Mouse (Mus musculus) hindbrain, embryonic 13.5 days (tissue): ENCODE results near the gene Maip1. TPM values are rescaled to one million over a fixed set of nuclear protein-coding genes. Genes with fewer than 3 reads are reported as not detected.
A peak's percentile ranks its signal among the peaks of the same experiment; 100 is the strongest.

ENCODE experiments used
- ATAC-seq: fragments of 200-750 bp; cut with Nextera tagmentation; 2 replicates; pipeline ENCODE4 v1.8.0; 2017; ENCODE audit warnings: moderate TSS enrichment; ENCODE audit not compliant: low FRiP score
- H3K27ac ChIP-seq: fragments of 300-500 bp; sonication (generic); 2 replicates; pipeline ENCODE4 v1.5.1; 2015; ENCODE audit warnings: inconsistent platforms, mild to moderate bottlenecking, moderate library complexity
- H3K27me3 ChIP-seq: fragments of 300-500 bp; sonication (generic); 2 replicates; pipeline ENCODE4 v1.6.1; 2015; ENCODE audit warnings: mild to moderate bottlenecking, inconsistent platforms
- H3K36me3 ChIP-seq: fragments of 300-500 bp; sonication (generic); 2 replicates; pipeline ENCODE4 v1.6.1; 2015; ENCODE audit warnings: mild to moderate bottlenecking, inconsistent platforms
- H3K4me1 ChIP-seq: fragments of 300-500 bp; sonication (generic); replicated peaks from 2 replicates; pipeline ENCODE4 v1.6.1; 2015; ENCODE audit warnings: inconsistent platforms
- H3K4me2 ChIP-seq: fragments of 300-500 bp; sonication (generic); 2 replicates; pipeline ENCODE4 v1.6.1; 2015; ENCODE audit warnings: inconsistent platforms, mild to moderate bottlenecking, moderate library complexity
- H3K4me3 ChIP-seq: fragments of 300-500 bp; sonication (generic); 2 replicates; pipeline ENCODE4 v1.5.1; 2015; ENCODE audit warnings: mild to moderate bottlenecking, inconsistent platforms
- H3K9ac ChIP-seq: fragments of 300-500 bp; sonication (generic); 2 replicates; pipeline ENCODE4 v1.6.1; 2015; ENCODE audit warnings: mild to moderate bottlenecking, inconsistent platforms
- H3K9me3 ChIP-seq: fragments of 300-500 bp; sonication (generic); 2 replicates; pipeline ENCODE4 v1.6.1; 2016; ENCODE audit warnings: inconsistent platforms
- WGBS: fragments of 180-500 bp; shearing (Covaris S2); methylation state at CpG from one replicate; pipeline ENCODE4 v1.1.7; 2015; 5-methylcytosine and 5-hydroxymethylcytosine counted together
- polyA plus RNA-seq: library from polyadenylated mRNA; unstranded; fragments of >200 nt; fragmentation: Nextera tagmentation; extraction: Ambion mirVana; gene quantifications from 2 replicates; pipeline ENCODE4 v1.2.1, GENCODE M21; 2015

Gene Maip1
- polyA plus RNA-seq, result 16.9 and 18.0 TPM in 2 replicates

DNA sequence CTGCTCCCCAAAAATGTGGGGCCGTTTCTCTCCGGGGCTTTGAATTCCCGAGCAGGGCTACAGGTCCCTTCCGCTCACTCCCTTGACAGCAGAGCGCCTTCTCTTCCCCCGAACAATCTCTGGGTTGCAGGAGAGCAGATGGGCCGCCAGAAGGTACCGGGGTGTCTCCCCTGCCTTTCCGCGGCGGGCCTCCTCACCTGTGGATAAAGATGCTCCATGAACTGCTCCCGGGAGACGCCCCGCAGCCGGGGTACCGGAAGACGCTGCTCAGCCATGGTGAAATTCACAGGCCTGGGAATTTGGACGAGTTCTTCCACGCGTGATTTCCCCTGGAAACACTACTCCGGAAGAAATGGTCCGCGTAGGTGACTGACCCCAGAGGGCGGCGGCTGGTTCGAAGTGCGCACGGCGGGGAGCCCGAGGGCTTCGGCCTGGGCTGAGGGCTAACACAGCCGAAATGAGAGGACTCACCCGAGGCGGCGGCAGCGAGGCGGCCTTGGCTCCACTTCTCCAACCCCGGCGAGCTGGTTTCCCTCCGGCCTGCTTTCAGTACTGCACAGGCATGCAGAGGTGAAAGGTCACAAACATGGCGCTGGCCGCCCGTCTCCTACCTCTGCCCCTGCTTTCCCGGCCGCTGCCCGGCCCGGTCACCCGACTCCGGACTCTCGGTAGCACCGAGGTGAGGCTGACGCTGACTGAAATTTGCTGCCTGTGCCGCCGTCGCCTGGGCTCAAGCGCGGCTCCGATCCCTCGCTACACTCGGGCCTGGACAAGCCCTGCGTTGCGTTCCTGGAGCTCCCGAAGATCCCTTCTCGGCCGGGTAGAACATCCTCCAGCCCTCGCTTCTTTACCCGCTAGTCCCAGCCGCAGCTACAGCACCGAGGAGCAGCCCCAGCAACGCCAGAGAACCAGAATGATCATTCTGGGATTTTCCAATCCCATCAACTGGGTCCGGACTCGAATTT lies at the start of gene Maip1, which contains the start of gene Tyw5:
Maip1 (plus strand) TSS at position 142 of the 965 bp plus-strand sequence.
Tyw5 (minus strand) TSS at position 915 of the 965 bp plus-strand sequence.
- under 1% methylated on average over 72 of the region's 72 CpGs for WGBS
- Histone ChIP-seq H3K4me3 (peak within 1 kb of the TSS; percentile 89), H3K4me1 (peaks cover 30% of the 10 kb centered on the region), H3K4me2 (peak within 1 kb of the TSS; percentile 87), H3K9me3 (no peaks in the 10 kb centered on the region), H3K9ac (peak within 1 kb of the TSS; percentile 87), H3K36me3 (no peaks in the 10 kb centered on the region), H3K27ac (peak within 1 kb of the TSS; percentile 95), H3K27me3 (no peaks in the 10 kb centered on the region)
- ATAC-seq, result peak; percentile 94

DNA sequence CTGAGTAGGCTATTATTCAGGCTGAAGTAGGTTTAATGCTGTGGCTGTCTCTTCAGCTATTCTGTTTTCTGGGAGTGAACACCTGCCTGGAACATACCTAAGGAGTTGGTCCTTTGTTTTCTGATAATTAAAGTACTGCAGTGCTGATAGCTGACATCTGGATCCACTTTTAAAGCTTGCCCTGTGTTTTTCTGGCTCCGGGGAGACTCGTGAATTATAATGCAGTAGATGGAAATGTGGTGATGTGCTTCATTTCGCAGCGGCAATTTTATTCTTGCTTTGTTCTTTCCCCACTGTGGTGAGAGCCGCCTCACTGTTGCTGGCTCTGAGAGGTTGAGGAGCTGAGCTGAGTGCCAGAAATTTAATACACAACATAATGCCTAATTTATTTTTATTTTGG lies 47.6 kb upstream of the Maip1 start:
- Histone ChIP-seq H3K4me1 (no peaks in the 10 kb centered on the region), H3K27ac (no peak overlapping the region), H3K4me3 (no peak overlapping the region), H3K9me3 (no peaks in the 10 kb centered on the region), H3K4me2 (no peak overlapping the region), H3K9ac (no peak overlapping the region), H3K27me3 (no peaks in the 10 kb centered on the region), H3K36me3 (no peaks in the 10 kb centered on the region)
- 81% methylated on average over 5 of the region's 5 CpGs for WGBS
- no peak for ATAC-seq

DNA sequence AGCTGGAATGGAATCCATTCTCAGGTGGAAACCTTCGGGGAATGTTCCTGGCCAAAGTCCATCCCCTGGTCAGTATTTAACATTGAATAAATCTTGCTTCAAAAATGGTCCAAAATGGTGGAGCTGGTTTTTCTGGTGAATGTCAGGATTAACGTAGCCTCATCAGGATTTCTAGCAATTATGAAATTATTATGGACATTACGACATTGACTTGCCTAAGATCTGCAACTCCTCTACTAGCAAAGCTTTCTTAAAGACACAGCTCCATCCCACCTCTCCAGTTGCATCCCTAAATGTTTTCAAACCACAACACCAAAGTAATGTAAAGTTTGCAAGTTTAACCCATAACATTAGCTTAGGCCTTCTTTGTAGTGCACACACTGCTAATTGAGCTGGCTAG lies 38.7 kb upstream of the Maip1 start:
- WGBS, result 94% methylated on average over 3 of the region's 3 CpGs
- Histone ChIP-seq H3K4me3 (no peak overlapping the region), H3K9me3 (no peaks in the 10 kb centered on the region), H3K36me3 (no peaks in the 10 kb centered on the region), H3K27ac (no peak overlapping the region), H3K27me3 (no peaks in the 10 kb centered on the region), H3K4me1 (no peaks in the 10 kb centered on the region), H3K4me2 (no peak overlapping the region), H3K9ac (no peak overlapping the region)
- no peak for ATAC-seq

DNA sequence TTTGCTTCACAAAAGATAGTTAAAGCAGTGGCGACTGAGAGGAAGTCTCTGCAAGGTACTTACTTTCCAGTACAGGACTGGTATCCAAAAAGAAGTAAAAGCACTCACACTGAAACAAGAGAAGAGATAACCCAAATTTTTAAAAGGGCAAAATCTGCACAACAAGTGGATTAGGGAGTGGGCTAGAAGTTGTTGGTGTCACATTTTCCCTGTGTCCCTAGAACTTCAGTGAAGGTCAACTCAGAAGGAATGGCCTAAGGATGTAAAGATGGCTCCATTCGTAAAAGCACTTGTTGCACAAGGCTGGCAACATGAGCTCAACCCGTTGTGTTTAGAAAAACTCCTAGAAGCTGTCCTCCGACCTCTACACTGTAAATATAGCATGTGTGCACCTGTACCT lies 37.0 kb upstream of the Maip1 start:
- ATAC-seq, result no peak
- H3K27ac ChIP-seq, result no peak overlapping the region
- no peak overlapping the region for H3K4me3 ChIP-seq
- H3K27me3 ChIP-seq, result no peaks in the 10 kb centered on the region
- no peak overlapping the region for H3K9ac ChIP-seq
- no peaks in the 10 kb centered on the region for H3K36me3 ChIP-seq
- H3K4me1 ChIP-seq, result no peaks in the 10 kb centered on the region
- no peaks in the 10 kb centered on the region for H3K9me3 ChIP-seq
- no peak overlapping the region for H3K4me2 ChIP-seq
- WGBS, result 88% methylated on average over 4 of the region's 4 CpGs

DNA sequence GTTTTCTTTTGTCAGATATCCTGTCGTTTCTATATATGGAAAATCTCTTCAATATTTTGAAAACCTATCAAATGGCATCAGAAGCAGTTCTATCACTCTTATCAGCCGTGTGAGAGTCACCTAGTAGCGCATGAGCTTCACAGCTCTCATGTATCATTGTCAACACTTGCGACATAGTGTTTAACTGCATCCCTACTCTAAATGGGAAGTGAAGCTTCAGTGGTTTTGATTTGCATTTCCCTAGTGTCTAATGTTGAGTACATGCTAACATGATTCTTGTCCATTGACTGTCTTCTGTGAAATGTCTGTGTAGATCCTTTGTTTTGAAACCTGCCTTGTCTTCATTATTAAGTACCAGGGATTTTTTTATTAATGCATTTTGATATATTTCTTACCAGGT lies 35.7 kb upstream of the Maip1 start:
- no peaks in the 10 kb centered on the region for H3K4me1 ChIP-seq
- 78% methylated on average over 4 of the region's 4 CpGs for WGBS
- H3K27me3 ChIP-seq, result no peaks in the 10 kb centered on the region
- no peak overlapping the region for H3K4me2 ChIP-seq
- H3K9ac ChIP-seq, result no peak overlapping the region
- H3K36me3 ChIP-seq, result no peaks in the 10 kb centered on the region
- H3K27ac ChIP-seq, result no peak overlapping the region
- H3K4me3 ChIP-seq, result no peak overlapping the region
- no peaks in the 10 kb centered on the region for H3K9me3 ChIP-seq
- no peak for ATAC-seq

DNA sequence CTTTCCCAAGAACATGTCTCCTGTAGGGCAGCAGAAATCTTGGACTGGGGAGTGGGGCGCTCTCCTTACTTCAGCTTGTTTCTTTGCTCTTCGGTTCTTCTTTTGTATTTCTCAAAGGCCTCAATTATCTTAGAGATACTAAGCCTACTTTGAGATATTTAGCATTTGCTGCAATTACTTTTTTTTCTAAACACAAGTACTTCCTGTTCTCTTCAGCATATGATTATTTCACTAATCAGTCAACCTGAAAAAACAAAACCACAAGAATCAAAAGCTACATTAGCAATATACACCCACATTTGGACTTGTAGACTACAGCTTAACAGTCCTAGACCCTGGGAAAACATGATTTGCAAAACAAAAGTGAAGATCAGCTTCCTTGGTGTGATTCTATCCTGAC lies 30.9 kb upstream of the Maip1 start:
- Histone ChIP-seq H3K4me3 (no peak overlapping the region), H3K36me3 (no peaks in the 10 kb centered on the region), H3K9ac (no peak overlapping the region), H3K27me3 (no peaks in the 10 kb centered on the region), H3K4me1 (peaks cover 19% of the 10 kb centered on the region), H3K4me2 (no peak overlapping the region), H3K27ac (no peak overlapping the region), H3K9me3 (no peaks in the 10 kb centered on the region)
- ATAC-seq, result no peak
- 95% methylated on average over 2 of the region's 2 CpGs for WGBS

DNA sequence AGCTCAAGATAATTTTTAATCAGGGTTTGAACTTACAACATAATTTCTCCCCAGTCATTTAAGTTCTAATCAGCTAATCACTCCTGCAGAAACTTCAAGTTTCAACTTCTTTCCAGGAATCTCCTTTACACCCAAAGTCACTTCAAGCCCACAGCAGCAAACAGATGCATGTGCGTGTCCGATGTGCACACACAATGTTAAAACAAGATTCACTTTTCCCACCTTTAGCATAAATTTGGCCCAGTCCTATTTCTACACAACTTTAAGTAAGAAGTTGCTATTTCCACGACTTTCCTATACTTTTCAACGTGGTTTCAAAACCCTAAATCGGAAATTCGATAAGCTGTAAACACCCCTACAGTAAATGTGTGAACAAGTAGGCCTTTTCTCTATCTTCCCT lies 29.3 kb upstream of the Maip1 start:
- no peak for ATAC-seq
- 66% methylated on average over 6 of the region's 6 CpGs for WGBS
- no peaks in the 10 kb centered on the region for H3K36me3 ChIP-seq
- H3K27me3 ChIP-seq, result no peaks in the 10 kb centered on the region
- H3K4me3 ChIP-seq, result peak overlapping the region; percentile 96
- no peak overlapping the region for H3K27ac ChIP-seq
- H3K4me2 ChIP-seq, result peak overlapping the region; percentile 45
- H3K9me3 ChIP-seq, result no peaks in the 10 kb centered on the region
- no peak overlapping the region; the same call in 1 of the 2 replicates for H3K9ac ChIP-seq
- H3K4me1 ChIP-seq, result peaks cover 19% of the 10 kb centered on the region

DNA sequence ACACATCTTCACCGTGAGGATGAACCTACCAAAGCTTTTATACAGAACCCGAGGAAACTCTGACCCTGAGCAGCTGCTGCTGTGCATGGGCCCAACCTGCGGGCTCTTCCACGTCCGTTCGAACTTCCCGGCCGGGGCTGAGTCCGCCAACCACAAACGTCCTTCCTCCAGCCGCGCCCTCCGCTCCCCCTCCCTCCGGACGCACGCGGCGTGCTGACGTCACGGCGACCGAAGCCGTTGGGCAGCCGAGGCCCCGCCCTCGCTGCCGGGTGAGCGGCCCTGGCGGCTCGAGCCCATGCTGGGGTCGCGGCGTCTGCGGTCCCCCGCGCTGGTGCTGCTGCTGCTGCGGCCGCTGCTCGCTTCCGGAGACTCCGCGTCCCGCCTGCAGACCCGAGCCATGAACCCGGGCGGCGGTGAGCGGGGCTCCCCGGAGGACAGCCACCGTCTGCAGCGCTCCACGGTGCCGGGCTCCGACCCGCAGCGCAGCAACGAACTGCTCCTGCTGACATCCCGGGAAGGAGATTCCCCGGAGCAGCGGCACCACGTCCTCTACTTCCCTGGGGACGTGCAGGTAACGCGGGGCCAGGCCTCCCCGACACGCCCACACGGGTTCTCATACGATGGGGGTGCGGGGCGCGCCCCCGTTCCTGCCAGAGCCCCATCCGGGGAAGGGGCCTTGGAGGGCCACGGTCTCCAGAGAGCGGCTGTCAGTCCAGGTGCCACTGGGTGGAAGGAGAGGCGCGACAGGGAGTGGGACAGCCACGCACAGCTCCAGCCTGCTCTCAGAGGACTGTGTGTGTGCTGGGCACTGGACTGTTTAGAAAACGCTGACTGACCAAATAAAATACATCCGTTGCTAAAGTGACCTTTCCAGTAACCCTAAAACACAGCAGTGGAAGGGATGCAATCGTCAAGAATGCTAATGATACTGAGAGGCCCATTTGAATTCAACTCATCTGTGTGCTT lies 28.5 kb upstream of the Maip1 start, which contains the start of gene 1700066M21Rik:
1700066M21Rik (plus strand) TSS at position 245 of the 966 bp plus-strand sequence.
- WGBS, result under 1% methylated on average over 81 of the region's 81 CpGs
- Histone ChIP-seq H3K4me2 (peak within 1 kb of the TSS; percentile 84), H3K4me3 (peak within 1 kb of the TSS; percentile 96), H3K9ac (peak within 1 kb of the TSS; percentile 96), H3K4me1 (peaks cover 19% of the 10 kb centered on the region), H3K36me3 (no peaks in the 10 kb centered on the region), H3K27me3 (no peaks in the 10 kb centered on the region), H3K27ac (peak within 1 kb of the TSS; percentile 93), H3K9me3 (no peaks in the 10 kb centered on the region)
- peak; percentile 96 for ATAC-seq

DNA sequence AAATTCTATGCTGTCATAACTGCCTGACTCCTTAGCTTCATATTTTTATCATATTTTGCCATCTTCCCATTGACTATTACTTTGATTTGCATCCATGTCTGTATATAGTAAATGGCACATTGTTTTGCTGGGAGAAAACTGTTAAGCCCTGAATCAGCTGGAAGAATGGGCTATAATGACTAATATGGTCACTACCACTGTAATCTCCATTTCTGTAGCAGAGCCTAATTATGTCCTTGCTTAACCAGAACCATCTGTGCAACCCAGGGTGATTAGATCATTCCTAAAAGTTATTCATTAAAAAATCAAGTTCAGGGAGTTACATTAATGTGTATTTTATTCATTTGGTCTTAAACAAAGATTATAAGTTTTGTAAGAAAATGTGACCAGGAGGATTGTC lies 19.6 kb upstream of the Maip1 start:
- H3K4me1 ChIP-seq, result peaks cover 3% of the 10 kb centered on the region; the same call in 1 of the 2 replicates
- H3K4me2 ChIP-seq, result no peak overlapping the region
- H3K4me3 ChIP-seq, result no peak overlapping the region
- H3K27me3 ChIP-seq, result no peaks in the 10 kb centered on the region
- H3K9me3 ChIP-seq, result no peaks in the 10 kb centered on the region
- H3K9ac ChIP-seq, result no peak overlapping the region
- ATAC-seq, result no peak
- H3K27ac ChIP-seq, result no peak overlapping the region
- peaks cover 8% of the 10 kb centered on the region for H3K36me3 ChIP-seq

DNA sequence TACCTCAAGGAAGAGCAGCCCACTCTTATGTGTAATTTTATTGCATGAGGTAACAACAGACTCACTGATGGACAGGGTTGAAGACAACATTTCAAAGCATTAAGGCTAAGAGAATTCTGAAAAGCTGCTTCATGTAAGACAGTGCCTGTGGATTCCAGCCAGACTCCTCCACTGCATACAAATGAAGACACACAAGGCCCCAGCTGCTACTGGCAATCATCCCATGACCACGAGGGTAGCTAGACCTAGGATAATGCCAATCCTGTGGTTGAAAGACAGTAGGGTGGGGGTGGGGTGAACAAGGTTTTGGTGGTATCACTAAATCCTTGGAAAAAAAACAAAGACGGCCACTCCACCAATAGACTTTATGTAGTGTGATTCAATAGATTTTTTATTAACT lies 18.3 kb upstream of the Maip1 start:
- Histone ChIP-seq H3K27me3 (no peaks in the 10 kb centered on the region), H3K4me1 (peaks cover 3% of the 10 kb centered on the region; the same call in 1 of the 2 replicates), H3K4me3 (no peak overlapping the region), H3K9ac (no peak overlapping the region), H3K27ac (0 out of 2 replicates have a peak overlapping the region, but pooled peaks have one; percentile 50), H3K36me3 (peaks cover 13% of the 10 kb centered on the region), H3K9me3 (no peaks in the 10 kb centered on the region), H3K4me2 (no peak overlapping the region)
- ATAC-seq, result peak; percentile 96
- WGBS, result 43% methylated on average over 2 of the region's 2 CpGs

DNA sequence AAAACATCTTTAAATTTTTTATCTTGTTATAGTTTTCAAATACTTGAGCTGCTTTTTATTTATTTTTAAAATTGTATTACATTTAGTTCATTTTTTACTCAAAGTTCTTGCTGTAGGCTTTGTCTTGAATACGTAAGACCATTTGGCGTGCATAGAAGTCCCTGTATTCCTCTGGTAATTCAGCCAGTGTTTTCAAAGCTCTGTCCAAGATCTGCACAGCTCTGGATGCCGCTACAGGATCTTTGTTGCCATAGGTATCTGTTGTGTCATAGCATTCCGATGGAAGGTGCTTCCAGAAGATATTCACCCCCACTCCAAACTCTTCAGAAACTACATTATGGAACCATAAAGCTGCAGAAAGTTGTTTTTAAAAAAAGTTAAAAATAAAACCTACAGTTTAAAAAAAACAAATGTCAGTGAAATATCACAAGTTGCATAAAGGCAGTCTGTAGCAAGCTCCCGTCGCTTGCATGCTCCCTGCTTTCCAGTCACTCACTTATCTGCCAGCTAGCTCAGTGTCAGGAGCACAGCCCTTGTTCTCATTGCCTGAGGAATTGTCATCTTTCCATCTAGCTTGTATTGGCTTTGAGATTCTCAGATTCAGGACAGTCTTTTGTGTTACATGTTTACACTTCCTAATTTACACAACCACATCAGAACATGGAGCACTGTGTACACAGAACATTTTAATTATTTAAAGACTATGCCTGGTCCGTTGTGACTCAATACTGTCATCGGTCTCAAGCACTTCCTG lies 17.5 kb upstream of the Maip1 start:
- no peak overlapping the region for H3K4me2 ChIP-seq
- peaks cover 17% of the 10 kb centered on the region for H3K36me3 ChIP-seq
- peak; percentile 82 for ATAC-seq
- H3K27ac ChIP-seq, result peak overlapping the region; percentile 58; the same call in 1 of the 2 replicates
- WGBS, result 86% methylated on average over 8 of the region's 8 CpGs
- H3K9ac ChIP-seq, result no peak overlapping the region
- H3K4me1 ChIP-seq, result peaks cover 3% of the 10 kb centered on the region; the same call in 1 of the 2 replicates
- no peak overlapping the region for H3K4me3 ChIP-seq
- no peaks in the 10 kb centered on the region for H3K27me3 ChIP-seq
- no peaks in the 10 kb centered on the region for H3K9me3 ChIP-seq
